In the genomic region with DNA sequence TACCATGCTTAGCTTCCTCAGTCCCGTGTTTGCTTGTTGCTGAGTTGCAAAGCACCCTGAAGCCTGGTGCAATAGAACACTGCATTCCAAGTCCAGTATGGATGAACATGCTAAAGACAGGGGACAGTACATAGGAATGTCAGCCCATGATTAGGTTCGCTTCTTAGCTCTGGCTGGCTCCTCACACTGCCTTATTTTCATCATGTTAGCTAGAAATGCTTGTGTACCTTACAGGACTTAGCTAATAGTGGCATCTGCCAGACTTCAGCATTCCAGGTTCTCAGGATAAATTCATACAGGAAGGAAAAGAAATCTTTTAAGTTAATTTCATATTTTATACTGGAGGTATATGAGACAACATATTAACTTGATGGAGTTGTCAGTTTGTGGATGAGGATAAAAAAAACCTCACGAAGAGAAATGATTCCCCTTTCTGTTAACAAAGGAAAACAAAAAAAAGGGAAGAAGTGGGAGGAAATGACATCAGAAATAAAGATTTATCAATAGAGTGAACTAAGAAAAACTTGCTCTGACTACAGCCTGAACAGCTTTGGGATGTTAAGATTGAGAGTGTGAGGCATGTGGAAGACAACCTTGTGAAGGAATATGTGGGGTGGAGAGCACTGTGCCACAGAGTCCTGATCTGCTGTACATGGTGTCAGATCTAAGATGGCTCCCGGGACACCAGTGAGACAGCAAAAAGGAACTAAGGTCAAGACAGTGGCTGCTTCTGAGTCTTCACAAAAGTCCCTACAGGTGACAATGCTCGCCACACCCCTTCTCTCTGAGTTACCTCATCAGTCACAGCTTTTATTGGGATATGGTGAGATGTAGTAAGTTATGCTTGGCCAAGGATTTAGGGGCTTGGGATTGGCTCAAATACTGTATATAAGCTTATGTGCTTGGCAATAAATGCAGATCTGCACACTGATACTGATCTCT, we compare ENCODE assay signal across 8 mouse cellular contexts. TPM values are rescaled to one million over a fixed set of nuclear protein-coding genes. Genes with fewer than 3 reads are reported as not detected.
DNase-seq lines count a peak whose midpoint lies in the region; ATAC-seq lines count a peak whose summit lies in the region.

No protein-coding gene starts in this region.

- H3K4me3 ChIP-seq in kidney, embryonic 15.5 days (replicated peaks) = peak overlapping the region; percentile 73
- H3K4me3 ChIP-seq in brown adipose tissue, adult 24 weeks (ENCODE audit: insufficient read depth, low read depth, low read length) = peak overlapping the region; percentile 31
- H3K4me3 ChIP-seq in hindbrain, embryonic 14.5 days (replicated peaks; ENCODE audit: low read length) = peak overlapping the region; percentile 31
- H3K4me3 ChIP-seq in midbrain, embryonic 13.5 days (replicated peaks) = peak overlapping the region; percentile 35

- peak overlapping the region; percentile 50 for H3K4me2 ChIP-seq in kidney, embryonic 15.5 days
- H3K4me2 ChIP-seq in hindbrain, embryonic 14.5 days (replicated peaks) = peak overlapping the region; percentile 58
- peak overlapping the region; percentile 61 for H3K4me2 ChIP-seq in midbrain, embryonic 13.5 days (replicated peaks)

- peak overlapping the region; percentile 0; the same call in 1 of the 2 replicates for H3K9ac ChIP-seq in kidney, embryonic 15.5 days
- peak overlapping the region; percentile 58 for H3K9ac ChIP-seq in hindbrain, embryonic 14.5 days
- H3K9ac ChIP-seq in midbrain, embryonic 13.5 days (replicated peaks) = peak overlapping the region; percentile 53; the same call in 1 of the 2 replicates

- no peaks in the 10 kb centered on the region for H3K27me3 ChIP-seq in kidney, embryonic 15.5 days
- H3K27me3 ChIP-seq in hindbrain, embryonic 14.5 days (ENCODE audit: control insufficient read depth, insufficient read depth, low read length) = no peaks in the 10 kb centered on the region
- H3K27me3 ChIP-seq in midbrain, embryonic 13.5 days = no peaks in the 10 kb centered on the region

- no peaks in the 10 kb centered on the region for H3K36me3 ChIP-seq in kidney, embryonic 15.5 days
- H3K36me3 ChIP-seq in hindbrain, embryonic 14.5 days (replicated peaks; ENCODE audit: control insufficient read depth, insufficient read depth) = no peaks in the 10 kb centered on the region
- no peaks in the 10 kb centered on the region for H3K36me3 ChIP-seq in midbrain, embryonic 13.5 days

- peaks cover 13% of the 10 kb centered on the region for H3K4me1 ChIP-seq in kidney, embryonic 15.5 days
- peaks cover 6% of the 10 kb centered on the region for H3K4me1 ChIP-seq in brown adipose tissue, adult 24 weeks (ENCODE audit: control insufficient read depth, insufficient read depth, insufficient read length, low read length)
- peaks cover 11% of the 10 kb centered on the region for H3K4me1 ChIP-seq in hindbrain, embryonic 14.5 days (replicated peaks; ENCODE audit: control insufficient read depth, insufficient read depth, low read length)
- H3K4me1 ChIP-seq in midbrain, embryonic 13.5 days (replicated peaks) = peaks cover 15% of the 10 kb centered on the region

- no peaks in the 10 kb centered on the region for H3K9me3 ChIP-seq in kidney, embryonic 15.5 days (replicated peaks)
- no peaks in the 10 kb centered on the region for H3K9me3 ChIP-seq in hindbrain, embryonic 14.5 days (ENCODE audit: control insufficient read depth, low read length)
- H3K9me3 ChIP-seq in midbrain, embryonic 13.5 days = no peaks in the 10 kb centered on the region

- no peak for DNase-seq in kidney, adult 9 months
- DNase-seq in hindbrain, embryonic 14.5 days (ENCODE audit: low spot score) = no peak
- DNase-seq in right cerebral cortex, postnatal 36 days (ENCODE audit: low spot score in 2 of 2) = no peak
- no peak for DNase-seq in retina, embryonic 14.5 days (ENCODE audit: low spot score)
- no peak for DNase-seq in urinary bladder, adult 18-20 months (ENCODE audit: low spot score in 2 of 2)

- peak; percentile 22 for ATAC-seq in kidney, embryonic 15.5 days (replicated peaks; ENCODE audit: low FRiP score)
- peak; percentile 17; the same call in 1 of the 2 replicates for ATAC-seq in hindbrain, embryonic 14.5 days (ENCODE audit: low FRiP score)
- ATAC-seq in midbrain, embryonic 13.5 days = peak; percentile 35

- no peak overlapping the region for H3K27ac ChIP-seq in kidney, embryonic 15.5 days
- H3K27ac ChIP-seq in brown adipose tissue, adult 24 weeks (replicated peaks; ENCODE audit: low read depth, low read length) = peak overlapping the region; percentile 60
- peak overlapping the region; percentile 69 for H3K27ac ChIP-seq in hindbrain, embryonic 14.5 days
- peak overlapping the region; percentile 60 for H3K27ac ChIP-seq in midbrain, embryonic 13.5 days

- WGBS in kidney, embryonic 15.5 days = 66% methylated on average over 5 of the region's 5 CpGs
- WGBS in hindbrain, embryonic 14.5 days = 68% methylated on average over 5 of the region's 5 CpGs
- WGBS in midbrain, embryonic 13.5 days = 71% methylated on average over 5 of the region's 5 CpGs

RNA-seq across cellular contexts. Expression of a gene that starts 1.0 kb away (rescaled TPM):
- 12.4 and 15.1 TPM in 2 replicates for polyA plus RNA-seq in kidney, embryonic 15.5 days (2015; fragmentation: Nextera tagmentation; extraction: Ambion mirVana)
- 26.3 and 35.7 TPM in 2 replicates for polyA plus RNA-seq in brown adipose tissue, adult 24 weeks (2012; ENCODE audit: insufficient read depth, insufficient read length, missing spikeins)
- polyA plus RNA-seq in hindbrain, embryonic 14.5 days (2014; fragmentation: Nextera tagmentation; extraction: Ambion mirVana) = 8.4 and 12.7 TPM in 2 replicates
- polyA plus RNA-seq in midbrain, embryonic 13.5 days (2015; fragmentation: Nextera tagmentation; extraction: Ambion mirVana) = 11.1 and 13.3 TPM in 2 replicates

RNA-seq across cellular contexts. Expression of a gene that starts 9.1 kb away (rescaled TPM):
- not detected in 2 replicates for polyA plus RNA-seq in kidney, embryonic 15.5 days (2015; fragmentation: Nextera tagmentation; extraction: Ambion mirVana)
- 0.33 TPM in 1 of 2 replicates, not detected in the other for polyA plus RNA-seq in brown adipose tissue, adult 24 weeks (2012; ENCODE audit: insufficient read depth, insufficient read length, missing spikeins)
- polyA plus RNA-seq in hindbrain, embryonic 14.5 days (2014; fragmentation: Nextera tagmentation; extraction: Ambion mirVana) = 0.05 and 0.09 TPM in 2 replicates
- 0.10 and 0.11 TPM in 2 replicates for polyA plus RNA-seq in midbrain, embryonic 13.5 days (2015; fragmentation: Nextera tagmentation; extraction: Ambion mirVana)

RNA-seq across cellular contexts. Expression of a gene that starts 46.4 kb away (rescaled TPM):
- polyA plus RNA-seq in kidney, embryonic 15.5 days (2015; fragmentation: Nextera tagmentation; extraction: Ambion mirVana) = 0.29 TPM in 1 of 2 replicates, not detected in the other
- not detected in 2 replicates for polyA plus RNA-seq in brown adipose tissue, adult 24 weeks (2012; ENCODE audit: insufficient read depth, insufficient read length, missing spikeins)
- polyA plus RNA-seq in hindbrain, embryonic 14.5 days (2014; fragmentation: Nextera tagmentation; extraction: Ambion mirVana) = 0.14 and 0.23 TPM in 2 replicates
- 0.21 and 0.22 TPM in 2 replicates for polyA plus RNA-seq in midbrain, embryonic 13.5 days (2015; fragmentation: Nextera tagmentation; extraction: Ambion mirVana)

Comparison
In these comparisons a context has a peak if more than half of its experiments do, and no peak if none do; other contexts are left out.
1. H3K9ac ChIP-seq: peak in every context shown above with its lines; median percentile 58 in hindbrain, embryonic 14.5 days; 53 in midbrain, embryonic 13.5 days; 0 in kidney, embryonic 15.5 days.